Mouse (Mus musculus) megakaryocyte, embryonic 14.5 days (primary cell): ENCODE results near the gene Tbc1d22a.

Experiments used
- FLI1 ChIP-seq: IDR thresholded peaks from 2 replicates; pipeline ENCODE4 v1.6.1; 2012; ENCODE audit warnings: low read length, inconsistent platforms, mixed read lengths
- GATA1 ChIP-seq: IDR thresholded peaks from 3 replicates; pipeline ENCODE4 v1.6.1; 2012; ENCODE audit warnings: mixed read lengths, low read length, inconsistent platforms, borderline replicate concordance

DNA sequence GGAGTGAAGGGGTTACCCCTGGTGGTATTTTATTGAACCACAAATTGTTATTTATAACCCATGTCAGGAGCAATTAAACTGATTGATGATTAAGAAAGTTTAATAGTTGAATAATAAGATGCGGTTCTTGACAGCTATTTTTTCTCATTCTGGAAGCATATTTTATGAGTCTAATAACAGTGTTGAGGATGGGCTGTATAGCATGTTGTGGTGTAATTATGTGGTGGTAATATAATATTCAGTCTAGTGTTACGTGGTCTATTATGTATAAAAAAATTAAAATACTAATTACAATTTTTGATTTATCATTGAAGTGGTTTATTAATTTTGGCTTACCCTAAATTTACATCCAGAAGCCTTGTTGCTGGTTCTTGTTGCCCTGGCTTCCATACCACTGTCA, 125.5 kb downstream of the Tbc1d22a start:
- TF ChIP-seq GATA1 (no peak), FLI1 (no peak)
